Mouse (Mus musculus) ovary, postnatal 10 days (tissue): Measurements from ENCODE around the gene Gp1ba.

Experiments
- DNase-seq: peaks from one replicate; pipeline ENCODE4 v3.0.0; 2022; ENCODE audit warnings: low spot score

The Gp1ba gene

GRCm38 (mm10) chr11:70638714-70639278 is at the start of gene Gp1ba:
TSS of gene Gp1ba (plus strand) at chr11:70639122.
- no peak for DNase-seq

GRCm38 (mm10) chr11:70591733-70592132 is 47.2 kb upstream of the Gp1ba start:
- DNase-seq: no peak

- no peak for DNase-seq
These were observed 44.5 kb upstream of the Gp1ba start for GRCm38 (mm10) chr11:70594253-70594989.

- DNase-seq: no peak
These were observed 43.3 kb upstream of the Gp1ba start for GRCm38 (mm10) chr11:70595638-70596037.

GRCm38 (mm10) chr11:70596094-70596493 is 42.8 kb upstream of the Gp1ba start:
- no peak for DNase-seq

- DNase-seq: no peak
These were observed 41.6 kb upstream of the Gp1ba start for GRCm38 (mm10) chr11:70597301-70597700.

GRCm38 (mm10) chr11:70598451-70598953 is 40.4 kb upstream of the Gp1ba start:
- no peak for DNase-seq

- peak; percentile 51 for DNase-seq
These were observed 33.8 kb upstream of the Gp1ba start for GRCm38 (mm10) chr11:70605024-70605566.

GRCm38 (mm10) chr11:70606717-70607116 is 32.2 kb upstream of the Gp1ba start:
- no peak for DNase-seq

GRCm38 (mm10) chr11:70607611-70608010 is 31.3 kb upstream of the Gp1ba start:
- no peak for DNase-seq

GRCm38 (mm10) chr11:70608381-70609066 is 30.4 kb upstream of the Gp1ba start:
- DNase-seq: no peak

GRCm38 (mm10) chr11:70610752-70611151 is 28.2 kb upstream of the Gp1ba start:
- no peak for DNase-seq

GRCm38 (mm10) chr11:70612505-70612904 is 26.4 kb upstream of the Gp1ba start:
- DNase-seq: no peak

GRCm38 (mm10) chr11:70615074-70615473 is 23.8 kb upstream of the Gp1ba start:
- DNase-seq: no peak

GRCm38 (mm10) chr11:70615516-70616093 is 23.3 kb upstream of the Gp1ba start, which contains the start of gene 4930544D05Rik:
TSS of gene 4930544D05Rik (plus strand) at chr11:70615848.
- DNase-seq: no peak

GRCm38 (mm10) chr11:70619101-70619500 is 19.8 kb upstream of the Gp1ba start, which contains the start of gene Chrne:
TSS of gene Chrne (minus strand) at chr11:70619216.
- no peak for DNase-seq

- no peak for DNase-seq
These were observed 16.7 kb upstream of the Gp1ba start for GRCm38 (mm10) chr11:70621972-70622814.

- DNase-seq: no peak
These were observed 15.7 kb upstream of the Gp1ba start for GRCm38 (mm10) chr11:70623053-70623742.

GRCm38 (mm10) chr11:70625473-70625872 is 13.4 kb upstream of the Gp1ba start:
- DNase-seq: no peak

GRCm38 (mm10) chr11:70626877-70627276 is 12.0 kb upstream of the Gp1ba start:
- DNase-seq: no peak

GRCm38 (mm10) chr11:70628431-70628830 is 10.5 kb upstream of the Gp1ba start:
- DNase-seq: no peak
